Mouse (Mus musculus) heart, embryonic 12.5 days (tissue): ENCODE measurements around the gene Vmn2r114. TPM values are rescaled to one million over a fixed set of nuclear protein-coding genes. Genes with fewer than 3 reads are reported as not detected.
A peak's percentile ranks its signal among the peaks of the same experiment; 100 is the strongest.
"Not testable (repeated sequence)": the region's sequence is repeated elsewhere in the genome, so short reads cannot be mapped to it uniquely, and the experiment has no call there.

Experiments
- ATAC-seq: fragments of 200-750 bp; cut with Nextera tagmentation; 2 replicates; pipeline ENCODE4 v1.8.0; 2017; ENCODE audit warnings: moderate TSS enrichment, moderate library complexity; ENCODE audit not compliant: insufficient number of reproducible peaks, low FRiP score
- H3K27ac ChIP-seq: fragments of 300-500 bp; sonication (generic); 2 replicates; pipeline ENCODE4 v1.5.1; 2016; ENCODE audit warnings: mild to moderate bottlenecking, moderate library complexity; ENCODE audit not compliant: poor library complexity, severe bottlenecking
- H3K27me3 ChIP-seq: fragments of 300-500 bp; sonication (generic); replicated peaks from 2 replicates; pipeline ENCODE4 v1.6.1; 2016; ENCODE audit warnings: mild to moderate bottlenecking, moderate library complexity
- H3K36me3 ChIP-seq: fragments of 300-500 bp; sonication (generic); 2 replicates; pipeline ENCODE4 v1.6.1; 2016; ENCODE audit warnings: mild to moderate bottlenecking, moderate library complexity
- H3K4me1 ChIP-seq: fragments of 300-500 bp; sonication (generic); replicated peaks from 2 replicates; pipeline ENCODE4 v1.6.1; 2016; ENCODE audit warnings: mild to moderate bottlenecking
- H3K4me2 ChIP-seq: fragments of 300-500 bp; sonication (generic); 2 replicates; pipeline ENCODE4 v1.6.1; 2016; ENCODE audit warnings: mild to moderate bottlenecking, moderate library complexity
- H3K4me3 ChIP-seq: fragments of 300-500 bp; sonication (generic); 2 replicates; pipeline ENCODE4 v1.5.1; 2016; ENCODE audit warnings: mild to moderate bottlenecking
- H3K9ac ChIP-seq: fragments of 300-500 bp; sonication (generic); 2 replicates; pipeline ENCODE4 v1.6.1; 2016; ENCODE audit warnings: mild to moderate bottlenecking, moderate library complexity
- H3K9me3 ChIP-seq: fragments of 300-500 bp; sonication (generic); replicated peaks from 2 replicates; pipeline ENCODE4 v1.6.1; 2016; ENCODE audit warnings: mild to moderate bottlenecking, moderate library complexity
- WGBS: fragments of 180-500 bp; shearing (Covaris S2); methylation state at CpG from one replicate; pipeline ENCODE4 v1.1.7; 2016; 5-methylcytosine and 5-hydroxymethylcytosine counted together
- polyA plus RNA-seq: library from polyadenylated mRNA; unstranded; fragments of >200 nt; fragmentation: Nextera tagmentation; extraction: Ambion mirVana; gene quantifications from 2 replicates; pipeline ENCODE4 v1.2.1, GENCODE M21; 2016

The Vmn2r114 gene
- polyA plus RNA-seq = not detected in 2 replicates

DNA sequence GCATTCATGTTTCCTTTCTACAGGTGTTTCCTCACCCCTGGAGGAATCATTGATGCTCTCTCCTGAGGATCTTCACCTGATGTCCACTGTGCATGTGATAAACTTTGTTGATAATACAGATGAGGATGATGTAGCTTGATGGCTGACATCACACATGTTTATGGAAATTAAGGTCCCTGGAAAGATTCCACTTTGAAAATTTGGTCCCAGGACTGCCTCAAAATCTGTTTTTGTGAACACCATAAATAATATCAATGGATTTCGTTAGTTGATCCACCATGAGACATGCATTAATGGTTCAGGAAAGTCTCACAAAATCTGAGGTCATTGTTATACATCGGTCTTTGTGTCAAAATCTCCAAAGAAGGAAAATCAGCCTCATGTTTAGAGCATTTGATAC lies at the start of gene Vmn2r114:
Gene Vmn2r114, minus strand, starts transcription at position 101 of the 400 bp plus-strand sequence.
- not testable (repeated sequence) for H3K9me3 ChIP-seq, H3K4me3 ChIP-seq, H3K36me3 ChIP-seq, H3K27me3 ChIP-seq, H3K4me1 ChIP-seq, H3K4me2 ChIP-seq, ATAC-seq, H3K27ac ChIP-seq, H3K9ac ChIP-seq
- 61% methylated on average over 2 of the region's 2 CpGs for WGBS

DNA sequence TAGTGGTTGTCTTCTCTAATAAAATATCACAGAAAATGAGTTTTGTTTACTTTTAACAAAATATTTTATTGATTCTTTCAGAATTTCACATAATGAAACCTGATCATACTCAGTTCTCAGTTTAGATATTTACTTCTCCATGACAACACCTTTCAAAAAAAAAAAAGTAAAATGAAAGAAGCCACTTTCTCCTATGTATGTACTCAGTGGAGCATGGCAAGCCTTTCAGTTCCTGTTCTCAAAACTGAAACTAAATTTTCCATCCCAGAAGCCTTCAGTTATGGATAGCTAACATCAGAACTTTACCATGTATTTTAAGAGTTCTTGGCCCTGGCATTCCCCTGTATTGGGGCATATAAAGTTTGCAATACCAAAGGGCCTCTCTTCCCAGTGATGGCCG lies 39.3 kb upstream of the Vmn2r114 start:
- WGBS = 54% methylated on average over 1 of the region's 1 CpGs
- H3K4me1 ChIP-seq = no peaks in the 10 kb centered on the region
- no peak overlapping the region for H3K4me2 ChIP-seq
- no peaks in the 10 kb centered on the region for H3K36me3 ChIP-seq
- H3K4me3 ChIP-seq = no peak overlapping the region
- H3K9me3 ChIP-seq = no peaks in the 10 kb centered on the region
- no peaks in the 10 kb centered on the region for H3K27me3 ChIP-seq
- H3K9ac ChIP-seq = no peak overlapping the region
- no peak overlapping the region for H3K27ac ChIP-seq
- no peak for ATAC-seq

DNA sequence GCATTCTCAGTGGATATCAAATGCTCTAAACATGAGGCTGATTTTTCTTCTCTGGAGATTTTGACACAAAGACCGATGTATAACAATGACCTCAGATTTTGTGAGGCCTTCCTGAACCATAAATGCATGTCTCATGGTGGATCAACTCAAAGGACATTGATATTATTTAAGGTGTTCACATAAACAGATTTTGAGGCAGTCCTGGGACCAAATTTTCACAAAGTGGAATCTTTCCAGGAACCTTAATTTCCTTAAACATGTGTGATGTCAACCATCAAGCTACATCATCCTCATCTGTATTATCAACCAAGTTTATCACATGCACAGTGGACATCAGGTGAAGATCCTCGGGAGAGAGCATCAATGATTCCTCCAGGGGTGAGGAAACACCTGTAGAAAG lies 31.1 kb upstream of the Vmn2r114 start, which contains the start of gene Vmn2r115:
Gene Vmn2r115, plus strand, starts transcription at position 301 of the 400 bp plus-strand sequence.
- not testable (repeated sequence) for H3K27me3 ChIP-seq, H3K27ac ChIP-seq, H3K9me3 ChIP-seq, H3K4me1 ChIP-seq, H3K9ac ChIP-seq, H3K4me3 ChIP-seq, H3K36me3 ChIP-seq, ATAC-seq, H3K4me2 ChIP-seq
- WGBS = 35% methylated on average over 2 of the region's 2 CpGs

DNA sequence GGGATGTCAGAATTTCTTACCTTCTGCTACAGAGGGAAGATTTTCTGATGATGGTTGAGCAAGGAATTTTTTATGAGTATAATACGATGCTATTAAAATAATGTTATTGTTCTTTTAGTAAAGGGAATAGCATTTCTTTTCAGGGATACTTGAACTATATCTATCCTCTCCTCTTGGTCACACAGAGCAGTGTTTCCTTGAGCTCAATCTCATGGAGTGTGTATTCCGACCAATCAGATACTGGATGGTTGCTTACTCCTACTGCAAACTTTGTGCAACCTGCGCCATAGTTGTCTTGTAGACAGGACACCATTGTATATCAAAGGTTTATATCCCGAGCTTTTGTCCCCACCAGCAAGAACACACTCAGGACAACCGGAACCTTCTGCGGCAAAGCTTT lies 18.3 kb upstream of the Vmn2r114 start:
- peaks cover 8% of the 10 kb centered on the region; the same call in 1 of the 2 replicates for H3K9me3 ChIP-seq
- no peak overlapping the region for H3K4me3 ChIP-seq
- WGBS = 64% methylated on average over 6 of the region's 6 CpGs
- H3K4me1 ChIP-seq = no peaks in the 10 kb centered on the region
- H3K4me2 ChIP-seq = no peak overlapping the region
- no peaks in the 10 kb centered on the region for H3K36me3 ChIP-seq
- 0 out of 2 replicates have a peak, but pooled peaks have one; percentile 48 for ATAC-seq
- no peaks in the 10 kb centered on the region for H3K27me3 ChIP-seq
- H3K9ac ChIP-seq = no peak overlapping the region
- H3K27ac ChIP-seq = no peak overlapping the region

Other genes starting within 250 kb of the Vmn2r114 start
- 10.2 and 11.4 TPM in 2 replicates for gene Zfp40, start 119.3 kb downstream of the Vmn2r114 start, polyA plus RNA-seq
- gene Vmn2r115, start 31.2 kb upstream of the Vmn2r114 start, polyA plus RNA-seq = not detected in 2 replicates
- not detected in 2 replicates for gene Vmn2r116, start 72.1 kb upstream of the Vmn2r114 start, polyA plus RNA-seq
- not detected in 2 replicates for gene Vmn2r117, start 167.2 kb upstream of the Vmn2r114 start, polyA plus RNA-seq